Mouse (Mus musculus): ENCODE results near the gene Cyct.

Cyct gene

DNA sequence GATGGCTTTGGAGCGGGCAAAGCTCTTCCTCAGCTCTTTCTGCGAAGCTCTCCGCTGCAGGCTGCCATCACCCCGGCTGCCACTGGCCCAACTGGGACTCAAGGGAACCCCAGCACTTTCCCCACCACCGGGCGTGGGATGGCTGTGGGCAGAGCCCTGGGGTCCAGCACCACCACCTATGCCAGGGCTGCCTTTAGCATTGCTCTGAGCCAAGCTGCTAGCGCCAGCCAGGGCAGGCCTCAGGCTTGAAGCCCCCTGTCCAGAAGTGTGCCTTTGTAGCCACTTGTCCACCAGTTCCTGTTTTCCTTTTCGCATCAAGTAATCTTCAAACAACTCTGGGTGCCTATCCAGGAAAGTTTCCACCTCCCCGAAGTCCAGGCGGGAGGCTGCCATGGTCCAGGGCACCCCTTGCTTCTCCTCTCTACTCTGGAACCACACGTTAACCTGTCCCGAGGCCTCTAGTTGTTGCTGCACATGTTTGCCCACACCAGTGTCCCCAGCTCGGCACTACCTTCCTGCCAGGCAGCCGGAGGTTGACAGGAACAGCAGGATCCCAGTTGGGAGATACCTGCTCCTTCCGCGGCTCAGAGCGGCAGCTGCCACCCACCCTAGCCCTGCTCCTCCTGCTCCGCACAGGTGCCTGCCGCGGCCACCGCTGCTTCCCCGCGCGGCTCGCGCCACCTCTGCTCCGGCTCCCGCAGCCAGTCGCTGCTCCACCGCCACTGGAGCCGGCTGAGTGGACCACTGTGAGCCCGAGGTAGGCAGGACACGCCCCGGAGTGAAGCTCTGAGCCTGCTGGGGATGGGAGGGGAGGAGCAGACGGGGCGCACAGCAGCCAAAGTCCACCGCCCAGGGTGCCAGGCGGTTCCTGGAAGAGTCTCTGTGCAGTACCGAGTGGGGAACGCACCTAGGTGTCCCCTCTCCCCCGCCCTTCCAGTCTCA is 21.8 kb downstream of the Cyct start, which contains the start of gene Pde11a:
TSS of gene Pde11a (minus strand) at position 560 of the 942 bp plus-strand sequence.
- DNase-seq (ENCODE audit: low read depth, low spot score) = peak; percentile 17

DNA sequence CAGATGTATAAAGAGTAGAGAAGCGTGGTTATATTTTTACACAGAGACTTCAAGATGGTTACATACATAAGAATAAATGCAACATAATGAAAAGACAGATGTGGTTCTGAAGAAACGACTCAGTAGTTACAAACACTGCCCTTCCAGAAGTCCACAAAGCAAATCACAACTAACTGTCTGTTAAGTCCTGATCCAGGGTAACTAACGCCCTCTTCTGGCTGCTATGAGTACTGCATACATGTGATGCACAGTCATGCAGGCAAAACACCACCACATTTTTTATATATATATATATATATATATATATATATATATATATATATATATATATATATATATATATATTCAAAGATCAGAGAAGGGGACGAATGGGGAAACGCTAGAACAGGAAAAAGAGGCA is 25.7 kb downstream of the Cyct start:
- no peak for DNase-seq (ENCODE audit: low read depth, low spot score)

DNA sequence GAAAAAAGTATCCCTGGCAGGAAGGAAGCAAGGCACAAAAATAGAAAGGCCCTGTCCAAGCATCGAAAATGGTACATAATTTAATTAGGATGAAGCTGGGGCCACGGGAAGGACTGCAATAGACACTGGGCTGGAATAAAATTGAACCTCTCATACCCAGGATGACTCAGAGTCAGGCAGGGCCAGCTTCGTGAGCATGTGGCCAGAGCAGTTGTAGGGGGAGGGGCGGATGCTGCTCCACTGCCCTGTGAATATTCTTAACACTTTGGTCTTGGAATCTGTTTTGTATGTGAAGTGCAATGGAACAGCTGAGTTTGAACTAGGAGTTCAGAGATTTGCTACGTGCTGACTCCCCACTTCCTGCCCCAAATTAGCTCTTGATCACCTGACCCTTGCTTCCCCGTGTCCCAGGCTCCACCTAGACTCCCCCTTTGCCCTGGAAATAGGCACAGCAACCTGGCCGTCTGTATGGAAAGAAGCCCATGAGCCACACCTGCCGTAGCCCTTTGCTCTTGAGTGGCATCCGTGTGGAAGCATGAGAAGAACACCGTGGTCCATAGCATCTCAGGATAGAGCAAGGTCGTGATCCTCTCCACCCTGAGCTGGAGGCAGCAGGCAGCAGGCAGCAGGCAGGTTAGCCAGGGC is 28.0 kb downstream of the Cyct start:
- no peak for DNase-seq (ENCODE audit: low read depth, low spot score)

DNA sequence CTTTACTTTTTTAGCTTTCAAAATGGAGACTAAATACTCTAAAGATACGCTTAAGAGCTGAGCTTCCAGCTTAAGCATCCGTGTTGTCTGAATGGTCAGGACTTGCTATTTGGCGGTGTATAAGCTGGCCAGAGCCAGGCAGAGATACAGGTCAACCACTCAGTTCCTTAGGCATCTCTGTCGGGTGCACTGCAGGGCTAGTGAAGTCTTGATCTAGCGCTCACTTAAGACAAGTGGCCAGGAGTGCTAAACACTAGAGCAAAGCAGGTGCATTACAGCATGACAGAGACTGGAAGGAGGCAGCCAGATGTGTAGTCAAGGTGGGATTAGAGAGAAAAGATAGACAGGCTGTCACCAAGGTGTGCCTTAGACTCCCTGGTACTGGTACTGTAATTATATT is 30.2 kb downstream of the Cyct start:
- DNase-seq (ENCODE audit: low read depth, low spot score) = no peak

DNA sequence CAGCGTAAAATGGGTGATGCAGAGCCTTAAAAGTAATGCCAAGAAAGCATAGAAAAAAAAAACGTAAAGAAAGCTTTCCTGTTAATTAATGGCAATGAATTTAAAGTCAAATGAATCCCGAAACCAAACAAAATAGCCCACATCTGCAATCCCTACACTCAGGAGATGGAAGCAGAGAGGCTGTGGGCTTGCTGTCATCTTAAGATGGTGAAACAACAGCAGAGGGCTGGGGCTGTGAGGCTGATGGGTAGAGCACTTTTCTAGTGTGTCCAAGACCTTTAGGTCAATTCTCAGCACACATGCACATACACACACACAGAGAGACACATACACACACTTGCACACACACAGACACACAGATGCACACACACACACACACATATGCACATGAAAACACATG is 34.1 kb downstream of the Cyct start:
- DNase-seq (ENCODE audit: low read depth, low spot score) = no peak

DNA sequence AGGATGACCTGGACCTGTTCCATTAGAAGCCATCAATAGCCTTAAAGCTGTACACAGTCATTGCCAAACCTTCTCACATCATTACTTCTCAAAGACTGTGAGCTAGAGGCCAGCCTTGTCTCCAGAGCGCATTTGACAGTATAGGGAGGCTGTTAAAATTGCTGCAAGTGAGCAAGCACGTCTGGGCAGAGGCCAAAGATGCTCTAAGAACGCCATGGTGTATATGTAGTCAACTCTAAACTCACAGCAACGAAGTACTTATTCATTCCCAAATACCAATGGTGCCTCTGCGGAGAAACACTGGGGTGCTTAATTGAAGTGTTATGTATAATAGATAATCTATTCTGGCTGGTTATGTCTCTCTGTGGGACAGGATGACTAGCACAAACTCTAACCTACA is 35.8 kb downstream of the Cyct start:
- DNase-seq (ENCODE audit: low read depth, low spot score) = no peak

DNA sequence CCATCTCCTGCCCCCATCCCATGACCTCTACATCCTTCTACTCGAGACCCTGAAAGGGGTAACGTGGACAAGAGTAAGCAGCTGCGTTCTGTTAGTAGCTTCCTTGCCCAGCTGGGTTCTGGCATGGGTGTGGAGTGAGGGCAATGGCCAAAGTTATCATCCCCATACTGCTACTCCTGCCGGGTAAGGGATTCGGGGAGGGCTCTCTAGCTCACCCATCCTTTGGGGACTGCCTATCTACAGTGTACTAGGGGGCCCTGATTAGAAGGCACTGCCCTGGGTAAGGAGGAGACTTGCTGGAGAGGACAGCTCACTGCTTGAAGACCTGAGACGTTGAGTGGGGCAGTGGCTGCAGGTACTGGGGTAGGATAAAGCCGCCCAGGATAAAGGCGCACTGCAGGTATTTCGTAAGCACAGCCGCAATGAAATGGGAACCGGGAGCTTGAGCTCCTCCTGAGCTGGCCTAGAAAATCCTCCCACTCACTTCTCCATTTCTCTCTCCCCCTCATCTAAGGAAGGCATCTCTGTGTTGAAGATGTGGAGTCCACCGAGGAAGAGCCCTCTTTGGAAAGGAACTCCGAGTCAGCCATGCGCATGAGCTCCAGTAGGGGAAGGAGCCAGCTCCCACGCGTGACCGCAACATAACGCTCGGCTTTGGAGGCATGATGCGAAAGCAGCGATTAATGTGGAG is 36.9 kb downstream of the Cyct start:
- DNase-seq (ENCODE audit: low read depth, low spot score) = no peak

DNA sequence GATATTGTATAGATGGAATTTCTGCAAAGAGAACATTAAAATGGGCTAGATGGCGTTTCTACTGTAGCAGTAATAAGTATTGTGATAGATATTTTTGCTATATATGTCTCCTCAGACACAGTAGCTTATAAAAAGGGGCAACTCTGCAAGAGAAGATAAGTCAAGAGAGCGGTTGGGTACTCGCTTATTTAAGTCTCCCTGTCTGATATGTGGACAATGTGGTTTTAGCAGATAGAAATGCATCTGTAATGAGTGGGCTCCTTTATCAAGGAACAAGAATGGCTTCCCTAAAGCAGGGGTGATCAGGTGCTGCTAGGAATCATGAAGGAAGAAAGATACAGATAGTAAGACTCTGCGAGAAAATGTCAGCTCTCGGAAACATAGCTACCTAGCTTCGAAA is 39.9 kb downstream of the Cyct start:
- no peak for DNase-seq (ENCODE audit: low read depth, low spot score)

DNA sequence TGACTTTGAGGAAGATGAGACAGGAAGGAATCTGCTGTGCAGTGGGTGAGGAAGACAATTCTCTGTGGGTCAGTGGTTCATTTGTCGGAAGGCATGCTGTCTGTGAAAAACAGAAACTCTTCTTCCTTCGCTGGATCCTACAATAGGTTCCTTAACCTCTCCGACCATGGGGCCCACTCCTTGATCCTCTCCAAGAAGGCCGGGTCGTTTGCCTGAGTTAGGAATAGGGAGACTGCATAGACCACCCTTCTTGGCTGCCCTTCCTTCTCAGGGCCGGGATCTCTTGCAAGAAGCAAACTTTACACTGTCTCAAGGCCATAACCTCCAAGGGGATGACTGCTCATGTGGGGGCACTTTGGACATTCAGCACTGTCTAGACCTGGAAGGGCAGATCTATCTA is 41.0 kb downstream of the Cyct start:
- no peak for DNase-seq (ENCODE audit: low read depth, low spot score)
